Mouse (Mus musculus) thymus, adult 2 months (tissue): ENCODE measurements at regions not wholly inside any gene's neighbourhood (a gene's known extent, or its start where the extent isn't known, plus 50 kb on each side); places are given as distances from the start of the nearest gene placed in this dataset.

ENCODE experiments used
- DNase-seq: peaks from one replicate; pipeline ENCODE4 v3.0.0; 2021
- H3K27ac ChIP-seq: fragments of 200-500 bp; 2 replicates; pipeline ENCODE4 v1.5.1; 2012; ENCODE audit warnings: low read length, control low read depth; ENCODE audit not compliant: control insufficient read depth, insufficient read depth
- H3K27me3 ChIP-seq: fragments of 200-500 bp; 2 replicates; pipeline ENCODE4 v1.6.1; 2012; ENCODE audit warnings: mild to moderate bottlenecking, low read length, moderate library complexity, mixed read lengths; ENCODE audit not compliant: control insufficient read depth, insufficient read depth
- H3K36me3 ChIP-seq: fragments of 200-500 bp; 2 replicates; pipeline ENCODE4 v1.6.1; 2012; ENCODE audit warnings: mild to moderate bottlenecking, low read length, moderate library complexity; ENCODE audit not compliant: control insufficient read depth, insufficient read depth
- H3K4me1 ChIP-seq: fragments of 200-500 bp; replicated peaks from 2 replicates; pipeline ENCODE4 v1.6.1; 2012; ENCODE audit warnings: low read length; ENCODE audit not compliant: control insufficient read depth, insufficient read depth
- H3K4me3 ChIP-seq: fragments of 200-500 bp; 2 replicates; pipeline ENCODE4 v1.5.1; 2012; ENCODE audit warnings: mild to moderate bottlenecking, low read length, control low read depth, moderate library complexity; ENCODE audit not compliant: control insufficient read depth, insufficient read depth
- CTCF ChIP-seq: fragments of 200-500 bp; IDR thresholded peaks from 2 replicates; pipeline ENCODE4 v1.5.1; 2012; ENCODE audit warnings: mild to moderate bottlenecking, control low read depth, low read length, moderate library complexity, borderline replicate concordance; ENCODE audit not compliant: control insufficient read depth, poor library complexity, insufficient read depth; ENCODE audit errors: extremely low read depth
- POLR2A ChIP-seq: fragments of 200-500 bp; IDR thresholded peaks from 2 replicates; pipeline ENCODE4 v1.6.1; 2012; ENCODE audit warnings: mild to moderate bottlenecking, low read length, control low read depth, moderate library complexity; ENCODE audit not compliant: control insufficient read depth, poor library complexity, insufficient read depth; ENCODE audit errors: extremely low read depth
- WGBS: fragments of 180-500 bp; shearing (Covaris S2); methylation state at CpG from one replicate; pipeline ENCODE4 v1.1.7; 2018; 5-methylcytosine and 5-hydroxymethylcytosine counted together

- H3K4me1 ChIP-seq = no peaks in the 10 kb centered on the region
- no peak overlapping the region for H3K4me3 ChIP-seq
- WGBS = 87% methylated on average over 1 of the region's 1 CpGs
- no peak overlapping the region for H3K27ac ChIP-seq
- TF ChIP-seq POLR2A (no peak), CTCF (no peak)
- DNase-seq = no peak
- H3K36me3 ChIP-seq = no peaks in the 10 kb centered on the region
- no peaks in the 10 kb centered on the region for H3K27me3 ChIP-seq
Measured at GRCm38 (mm10) chr1:194565574-194565973, 52.4 kb upstream of the Plxna2 start.

- Histone ChIP-seq H3K27ac (no peak overlapping the region), H3K4me1 (no peaks in the 10 kb centered on the region), H3K27me3 (no peaks in the 10 kb centered on the region), H3K36me3 (no peaks in the 10 kb centered on the region), H3K4me3 (no peak overlapping the region)
- TF ChIP-seq POLR2A (no peak), CTCF (no peak)
- 77% methylated on average over 2 of the region's 2 CpGs for WGBS
- no peak for DNase-seq
Measured at GRCm38 (mm10) chr1:194563946-194564345, 54.1 kb upstream of the Plxna2 start.

GRCm38 (mm10) chr1:194561098-194561497 lies 56.9 kb upstream of the Plxna2 start:
- DNase-seq = no peak

GRCm38 (mm10) chr1:194548661-194549060 lies 69.4 kb upstream of the Plxna2 start:
- no peaks in the 10 kb centered on the region for H3K27me3 ChIP-seq
- H3K36me3 ChIP-seq = no peaks in the 10 kb centered on the region
- TF ChIP-seq POLR2A (no peak), CTCF (no peak)
- no peak overlapping the region for H3K4me3 ChIP-seq
- no peak for DNase-seq
- no peaks in the 10 kb centered on the region for H3K4me1 ChIP-seq
- no peak overlapping the region for H3K27ac ChIP-seq

More at GRCm38 (mm10) chr1:194561098-194561497, 56.9 kb upstream of the Plxna2 start:
- Histone ChIP-seq H3K27me3 (no peaks in the 10 kb centered on the region), H3K4me3 (no peak overlapping the region), H3K27ac (no peak overlapping the region), H3K4me1 (no peaks in the 10 kb centered on the region), H3K36me3 (no peaks in the 10 kb centered on the region)
- no peak for TF ChIP-seq CTCF
- 78% methylated on average over 1 of the region's 1 CpGs for WGBS

GRCm38 (mm10) chr1:194548243-194548642 lies 69.8 kb upstream of the Plxna2 start:
- no peak overlapping the region for H3K4me3 ChIP-seq
- DNase-seq = no peak

GRCm38 (mm10) chr1:194540923-194541322 lies 77.1 kb upstream of the Plxna2 start:
- no peaks in the 10 kb centered on the region for H3K4me1 ChIP-seq
- no peaks in the 10 kb centered on the region for H3K36me3 ChIP-seq
- H3K27me3 ChIP-seq = no peaks in the 10 kb centered on the region
- DNase-seq = no peak
- TF ChIP-seq CTCF (no peak), POLR2A (no peak)
- H3K4me3 ChIP-seq = no peak overlapping the region
- no peak overlapping the region for H3K27ac ChIP-seq
- WGBS = 97% methylated on average over 2 of the region's 2 CpGs

More at GRCm38 (mm10) chr1:194548243-194548642, 69.8 kb upstream of the Plxna2 start:
- Histone ChIP-seq H3K27ac (no peak overlapping the region), H3K36me3 (no peaks in the 10 kb centered on the region), H3K4me1 (no peaks in the 10 kb centered on the region), H3K27me3 (no peaks in the 10 kb centered on the region)
- no peak for TF ChIP-seq CTCF
- TF ChIP-seq POLR2A = no peak
- 87% methylated on average over 1 of the region's 1 CpGs for WGBS

GRCm38 (mm10) chr1:194527342-194528165 lies 90.5 kb upstream of the Plxna2 start:
- Histone ChIP-seq H3K4me1 (no peaks in the 10 kb centered on the region), H3K27ac (no peak overlapping the region), H3K27me3 (no peaks in the 10 kb centered on the region), H3K36me3 (no peaks in the 10 kb centered on the region), H3K4me3 (no peak overlapping the region)
- no peak for DNase-seq
- TF ChIP-seq POLR2A = no peak
- no peak for TF ChIP-seq CTCF
- 86% methylated on average over 2 of the region's 2 CpGs for WGBS
